Mouse (Mus musculus) activated CD4-positive, CD25-positive, alpha-beta regulatory T cell, adult 4 months (primary cell): ENCODE measurements around the gene Cmpk2. TPM values are rescaled to one million over a fixed set of nuclear protein-coding genes. Genes with fewer than 3 reads are reported as not detected.
"Not testable (repeated sequence)": the region's sequence is repeated elsewhere in the genome, so short reads cannot be mapped to it uniquely, and the experiment has no call there.

ENCODE experiments used
- ATAC-seq: one replicate; pipeline ENCODE4 v1.8.0; 2017
- polyA plus RNA-seq, 2 experiments: library from polyadenylated mRNA; unstranded; fragments of 100-300 nt; shearing (Covaris generic); gene quantifications; one replicate each; pipeline ENCODE4 v1.2.1; 2017

Gene Cmpk2
- polyA plus RNA-seq = 1 to 10 TPM; 7.8 to 9.8 TPM

- ATAC-seq = peak; percentile 84
Observed at GRCm38 (mm10) chr12:26469098-26470041, at the start of gene Cmpk2. Cmpk2 (plus strand) TSS chr12:26469204.

- ATAC-seq = peak; percentile 40
Observed at GRCm38 (mm10) chr12:26424841-26425240, 44.2 kb upstream of the Cmpk2 start.

DNA sequence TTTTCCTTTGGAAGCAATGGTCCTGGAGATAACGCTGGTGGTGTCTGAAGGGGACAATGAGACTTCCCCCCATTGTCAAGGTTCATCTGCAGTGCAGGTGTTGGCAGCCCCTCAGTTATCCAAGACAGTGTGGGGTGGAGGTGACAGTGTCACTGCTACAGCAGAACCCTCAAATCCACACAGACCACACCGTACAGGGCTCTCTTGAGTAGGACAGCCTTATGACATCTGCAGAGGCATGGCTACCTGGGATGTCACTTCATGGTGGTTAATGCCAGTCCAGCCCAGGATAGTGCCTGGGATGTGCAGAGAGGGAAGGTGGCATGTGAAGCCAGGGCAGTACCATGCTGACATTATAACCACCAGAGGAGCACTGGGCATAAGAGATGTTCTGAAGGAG, 40.2 kb upstream of the Cmpk2 start:
- not testable (repeated sequence) for ATAC-seq

DNA sequence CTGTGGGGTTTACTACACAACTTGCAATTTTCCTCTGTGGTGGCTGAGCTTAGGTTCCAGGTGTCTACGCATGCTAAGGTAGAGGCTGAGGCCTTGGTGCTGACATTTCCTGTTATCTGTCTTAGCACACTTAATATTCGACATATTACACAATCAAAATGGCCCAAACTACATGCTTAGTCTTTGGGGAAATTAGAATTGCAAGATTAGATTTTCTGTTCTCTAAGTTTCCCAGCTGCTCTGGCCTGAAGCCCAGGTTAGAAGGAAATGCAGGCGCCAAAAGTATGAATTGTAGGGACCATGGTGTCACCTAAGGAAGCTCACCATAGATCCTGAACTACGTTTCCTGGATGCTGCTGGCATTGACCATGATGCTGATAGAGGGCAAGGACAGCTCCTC, 32.7 kb upstream of the Cmpk2 start:
- no peak for ATAC-seq

DNA sequence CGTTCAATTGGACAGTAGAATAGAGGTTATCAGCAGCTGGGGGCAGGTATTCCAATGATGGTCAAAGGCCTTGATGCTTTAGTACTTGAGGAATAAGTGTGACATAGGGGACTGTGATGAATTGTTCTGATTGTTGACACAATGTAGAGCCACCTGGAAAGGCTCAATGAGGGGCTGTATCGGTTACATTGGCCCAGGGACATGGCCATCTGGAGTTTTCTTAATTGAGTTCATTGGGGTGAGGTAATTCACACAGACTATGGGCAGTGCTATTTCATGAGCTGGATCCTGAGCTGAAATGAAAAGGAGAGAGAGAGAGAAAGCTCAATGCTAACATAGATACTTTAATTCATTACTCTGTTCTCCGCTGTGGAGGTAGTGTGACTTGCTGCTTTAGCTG, 31.1 kb upstream of the Cmpk2 start:
- no peak for ATAC-seq

DNA sequence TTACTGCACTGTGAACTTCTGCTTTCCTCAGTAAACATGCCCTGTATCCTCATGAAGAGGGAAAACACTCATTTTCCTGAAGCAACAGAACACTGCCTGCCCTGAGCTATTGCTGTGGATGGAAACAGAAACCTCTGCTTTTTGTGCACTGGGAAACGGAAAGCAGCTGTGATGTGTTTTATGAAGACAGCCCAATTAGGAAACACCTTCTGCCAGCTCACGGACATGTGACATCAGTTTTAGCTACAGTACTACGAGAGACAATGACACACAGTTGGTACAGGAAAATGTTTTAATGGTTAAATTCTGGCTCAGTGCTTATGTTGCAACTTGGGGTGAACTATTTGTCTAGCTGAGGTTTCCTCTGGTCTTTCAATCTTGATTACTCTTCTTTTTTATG, 29.6 kb upstream of the Cmpk2 start:
- peak; percentile 40 for ATAC-seq

GRCm38 (mm10) chr12:26444054-26444453, 24.9 kb upstream of the Cmpk2 start:
- peak; percentile 71 for ATAC-seq

- ATAC-seq = no peak
Observed at GRCm38 (mm10) chr12:26444511-26444910, 24.5 kb upstream of the Cmpk2 start.

DNA sequence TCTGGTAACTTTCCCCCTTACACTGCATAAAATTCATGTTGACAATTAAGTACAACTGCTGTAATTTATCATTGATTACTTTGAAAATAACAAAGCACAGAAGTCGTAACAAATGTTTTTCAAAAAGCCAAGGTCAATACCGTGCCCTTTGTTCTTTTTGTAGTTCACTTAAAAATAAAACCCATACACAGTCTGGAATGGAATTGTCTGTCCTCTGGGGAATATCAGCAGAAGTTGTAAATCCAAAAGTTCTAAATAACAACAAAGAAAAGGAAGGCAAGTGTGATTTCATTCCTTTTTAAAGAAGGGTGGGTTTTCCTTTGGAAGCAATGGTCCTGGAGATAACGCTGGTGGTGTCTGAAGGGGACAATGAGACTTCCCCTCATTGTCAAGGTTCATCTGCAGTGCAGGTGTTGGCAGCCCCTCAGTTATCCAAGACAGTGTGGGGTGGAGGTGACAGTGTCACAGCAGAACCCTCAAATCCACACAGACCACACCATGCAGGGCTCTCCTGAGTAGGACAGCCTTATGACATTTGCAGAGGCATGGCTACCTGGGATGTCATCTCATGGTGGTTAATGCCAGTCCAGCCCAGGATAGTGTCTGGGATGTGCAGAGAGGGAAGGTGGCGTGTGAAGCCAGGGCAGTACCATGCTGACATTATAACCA, 22.5 kb upstream of the Cmpk2 start:
- no peak for ATAC-seq

DNA sequence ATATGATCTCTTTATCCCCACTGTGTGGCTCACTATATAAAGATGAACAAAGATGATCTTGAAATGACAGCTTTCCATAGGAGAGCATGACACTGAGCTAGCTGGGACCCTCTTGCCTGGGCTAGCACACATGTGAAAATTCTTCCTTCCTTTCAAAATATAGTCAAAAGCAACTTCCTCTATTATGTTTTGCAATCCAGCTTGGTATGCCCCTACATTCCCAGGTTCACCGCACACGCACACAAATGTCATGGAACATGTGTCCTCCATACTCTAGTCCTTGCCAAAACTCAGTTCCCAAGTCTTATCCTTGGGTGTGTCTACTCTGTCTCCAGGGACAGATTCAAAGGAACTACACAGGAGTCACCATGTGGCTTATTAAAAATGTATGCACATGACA, 19.5 kb upstream of the Cmpk2 start:
- no peak for ATAC-seq

- no peak for ATAC-seq
Observed at GRCm38 (mm10) chr12:26451150-26451549, 17.9 kb upstream of the Cmpk2 start.

DNA sequence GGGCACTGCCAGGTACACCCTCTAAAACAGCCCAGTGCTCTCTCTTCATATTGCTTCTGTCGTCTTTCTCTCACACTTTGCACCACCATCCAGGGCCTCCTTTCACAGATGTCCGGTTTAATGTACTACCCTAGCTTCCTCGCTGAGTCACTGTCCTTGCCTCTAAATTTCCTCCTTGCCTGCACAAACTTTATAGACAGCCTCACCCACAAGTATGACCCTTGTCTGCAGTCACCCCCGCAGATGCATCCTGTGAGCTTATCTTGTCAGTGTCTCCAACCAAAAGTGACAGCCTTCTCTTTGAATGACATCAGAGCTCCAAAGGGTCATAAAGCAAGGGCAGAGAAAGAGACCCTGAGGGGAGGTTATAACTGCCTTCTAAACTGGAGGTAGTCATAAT, 16.1 kb upstream of the Cmpk2 start:
- ATAC-seq = no peak

GRCm38 (mm10) chr12:26454682-26455081, 14.3 kb upstream of the Cmpk2 start:
- no peak for ATAC-seq

GRCm38 (mm10) chr12:26456028-26456698, 12.8 kb upstream of the Cmpk2 start, which contains the start of gene Rsad2:
Rsad2 (minus strand) TSS chr12:26456452.
- ATAC-seq = peak; percentile 99

GRCm38 (mm10) chr12:26460091-26460490, 8.9 kb upstream of the Cmpk2 start:
- ATAC-seq = no peak

DNA sequence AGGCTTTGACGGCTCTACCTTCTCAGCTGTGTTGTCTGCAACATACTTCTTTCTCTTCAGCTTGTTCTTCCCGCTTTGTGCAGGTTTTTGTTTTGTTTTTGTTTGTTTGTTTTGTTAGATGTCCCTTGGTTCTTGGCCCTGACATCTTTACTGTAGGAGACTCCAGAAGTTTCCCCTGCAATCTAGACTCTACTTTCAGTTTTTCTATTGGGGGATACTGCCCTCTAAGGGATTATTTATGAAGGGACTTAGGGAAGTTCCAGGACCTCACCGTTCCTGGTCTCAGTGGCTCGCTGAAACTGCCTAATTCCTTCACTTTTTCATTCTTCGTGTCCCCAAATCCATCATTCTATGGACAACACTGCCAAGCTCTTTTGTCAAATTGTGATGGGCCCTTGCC, 3.4 kb upstream of the Cmpk2 start:
- no peak for ATAC-seq

DNA sequence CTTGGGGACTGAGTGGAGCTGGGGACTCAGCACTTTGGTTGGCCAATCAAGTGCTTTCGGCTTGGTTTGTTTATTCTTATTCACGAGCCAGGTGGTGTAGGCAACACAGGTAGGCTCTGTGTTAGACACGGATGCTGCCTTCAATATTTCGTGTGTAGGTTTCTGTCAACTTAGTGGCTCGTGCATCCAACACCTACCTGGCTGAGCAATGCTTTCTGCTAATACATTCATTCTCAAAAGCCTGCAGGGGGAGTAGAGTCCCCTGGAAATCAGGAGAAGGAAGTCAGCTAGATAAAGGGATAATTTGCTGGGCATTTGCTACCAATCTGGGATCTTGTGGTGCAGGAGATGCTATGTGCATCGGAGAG, 1.0 kb downstream of the Cmpk2 start:
- ATAC-seq = peak; percentile 9

- no peak for ATAC-seq
Observed at GRCm38 (mm10) chr12:26471376-26471775, 2.4 kb downstream of the Cmpk2 start.

DNA sequence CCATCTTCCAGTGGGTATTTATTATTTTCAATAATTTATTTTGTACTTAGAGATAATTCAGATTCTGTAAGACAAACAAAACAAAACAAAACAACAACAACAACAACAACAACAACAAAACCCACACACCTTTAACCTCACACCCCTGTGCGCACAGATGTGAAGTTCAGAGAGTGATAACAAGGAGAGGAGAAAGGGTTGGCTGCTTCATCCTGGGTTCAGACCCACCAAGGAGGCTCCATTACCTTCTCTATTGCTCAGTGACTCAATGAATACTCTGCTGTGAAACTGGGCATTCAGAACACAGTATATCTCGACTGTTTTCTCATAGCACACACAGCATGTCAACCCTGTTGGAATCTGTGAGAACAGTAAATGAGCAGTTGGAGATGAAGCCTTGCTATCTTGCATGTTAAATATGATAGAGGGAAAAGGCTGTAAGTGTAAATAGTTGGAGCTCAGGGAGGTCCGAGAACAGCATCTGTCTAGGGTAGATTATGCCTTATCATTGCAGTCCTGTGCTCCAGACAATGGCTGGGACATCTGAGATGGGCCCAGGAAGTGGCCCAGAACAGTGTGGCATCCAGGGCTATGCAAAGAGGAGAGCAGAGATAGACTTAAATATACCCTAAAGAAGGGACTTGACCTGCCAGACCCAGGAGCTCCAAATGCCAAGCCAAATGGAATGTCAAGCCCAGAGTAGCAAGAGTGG, 3.9 kb downstream of the Cmpk2 start:
- ATAC-seq = no peak

DNA sequence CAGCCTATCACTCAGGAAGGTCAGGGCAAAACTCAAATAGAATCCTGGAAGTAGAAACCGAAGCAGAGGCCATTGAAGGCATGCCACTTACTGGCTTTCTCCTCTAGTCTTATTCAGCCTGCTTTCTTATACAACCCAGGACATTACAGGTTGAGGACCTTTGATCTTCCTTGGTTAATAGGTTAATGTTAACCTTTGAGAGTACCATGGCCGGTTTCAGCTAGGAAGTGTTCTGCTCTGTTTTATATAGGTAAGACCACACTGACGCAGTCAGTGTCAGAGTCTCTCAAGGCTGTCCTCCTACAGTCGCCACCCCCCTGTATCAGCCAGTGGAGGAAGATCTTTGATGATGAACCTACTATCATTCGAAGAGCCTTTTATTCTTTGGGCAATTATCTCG, 4.7 kb downstream of the Cmpk2 start:
- no peak for ATAC-seq

- no peak for ATAC-seq
Observed at GRCm38 (mm10) chr12:26477198-26477597, 8.2 kb downstream of the Cmpk2 start.

DNA sequence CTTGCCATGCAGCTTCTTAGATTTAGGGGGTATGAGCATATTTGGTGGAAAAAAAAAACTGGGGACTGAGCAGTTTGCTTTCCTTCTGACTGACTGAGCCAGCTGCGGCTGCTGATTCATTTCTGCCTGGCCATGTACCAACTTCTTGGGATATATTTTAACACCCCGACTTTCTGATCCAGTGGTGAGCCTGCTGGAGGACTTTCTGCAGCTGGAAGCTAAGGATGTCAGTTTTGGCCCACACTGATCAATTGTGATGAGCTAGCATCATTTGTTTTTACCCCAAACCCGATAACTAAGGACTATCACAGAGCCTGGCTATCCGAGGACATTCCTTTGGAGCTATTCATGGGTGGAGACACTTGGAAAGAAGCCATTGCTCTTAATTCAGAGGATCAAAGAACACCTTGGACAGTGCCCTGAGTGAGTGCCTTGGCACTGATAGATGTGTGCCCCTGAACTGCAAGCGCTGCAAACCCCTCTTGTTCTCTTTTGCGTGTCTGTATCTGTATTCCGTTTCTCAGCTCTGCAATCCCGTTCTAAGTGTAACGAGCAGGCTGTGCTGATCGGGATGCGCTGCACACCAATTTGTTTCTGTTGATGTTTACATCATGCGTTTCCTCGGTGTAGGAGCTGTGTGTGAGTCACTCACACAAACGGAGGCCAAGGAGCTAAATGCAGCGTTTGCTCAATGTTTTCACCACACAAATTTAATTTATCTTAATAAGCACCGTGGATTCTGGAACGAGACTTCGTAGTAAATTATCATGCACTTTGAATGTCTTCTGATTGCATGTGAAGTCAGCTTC, 9.4 kb downstream of the Cmpk2 start:
- no peak for ATAC-seq
